Mouse (Mus musculus): ENCODE results near the gene Wnt7b.

DNA sequence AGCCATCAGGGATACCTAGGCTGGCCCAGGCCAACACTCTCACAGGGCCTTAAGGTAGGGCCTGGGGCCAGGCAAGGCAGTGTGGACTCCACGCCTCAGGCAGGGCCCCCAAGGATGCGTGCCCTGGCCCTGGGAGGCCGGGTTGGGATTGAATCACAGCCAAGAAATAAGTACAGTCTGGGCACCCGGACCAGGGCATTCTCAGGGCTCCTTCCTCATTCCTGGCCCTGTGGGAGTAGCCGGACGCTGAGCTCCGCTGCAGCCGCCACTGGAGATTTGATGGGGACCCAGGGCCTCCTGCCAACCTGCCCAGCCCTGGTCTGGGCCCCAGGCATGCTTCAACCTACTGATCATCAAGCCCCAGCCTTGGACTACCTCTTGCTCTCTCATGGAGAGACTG, 48.1 kb downstream of the Wnt7b start:
- TF ChIP-seq CTCF (conservative IDR thresholded peaks at IDR 0.05 in 1 of 2, IDR thresholded peaks at IDR 0.05 in 1 of 2; ENCODE audit: low read depth in 2 of 2, low read length in 2 of 2) (no peak), EP300 (IDR thresholded peaks at IDR 0.05; ENCODE audit: low read length) (no peak), POLR2AphosphoS2 (IDR thresholded peaks at IDR 0.05; ENCODE audit: low read depth, low read length) (no peak), POLR2A (IDR thresholded peaks at IDR 0.05; ENCODE audit: low read depth, low read length) (no peak), CHD1 (IDR thresholded peaks at IDR 0.05; ENCODE audit: low read depth, low read length) (no peak), CHD2 (IDR thresholded peaks at IDR 0.05; ENCODE audit: low read length) (no peak), JUND (conservative IDR thresholded peaks at IDR 0.05; ENCODE audit: low read depth, low read length) (no peak), USF2 (conservative IDR thresholded peaks at IDR 0.05; ENCODE audit: low read depth, low read length) (no peak), ZKSCAN1 (IDR thresholded peaks at IDR 0.05; ENCODE audit: borderline replicate concordance, low read depth, low read length) (no peak), NRF1 (IDR thresholded peaks at IDR 0.05; ENCODE audit: low read depth, low read length) (no peak), MYC (IDR thresholded peaks at IDR 0.05; ENCODE audit: low read depth, low read length) (no peak)
